Comparison of ENCODE assay signal across 7 mouse cellular contexts in the genomic region with DNA sequence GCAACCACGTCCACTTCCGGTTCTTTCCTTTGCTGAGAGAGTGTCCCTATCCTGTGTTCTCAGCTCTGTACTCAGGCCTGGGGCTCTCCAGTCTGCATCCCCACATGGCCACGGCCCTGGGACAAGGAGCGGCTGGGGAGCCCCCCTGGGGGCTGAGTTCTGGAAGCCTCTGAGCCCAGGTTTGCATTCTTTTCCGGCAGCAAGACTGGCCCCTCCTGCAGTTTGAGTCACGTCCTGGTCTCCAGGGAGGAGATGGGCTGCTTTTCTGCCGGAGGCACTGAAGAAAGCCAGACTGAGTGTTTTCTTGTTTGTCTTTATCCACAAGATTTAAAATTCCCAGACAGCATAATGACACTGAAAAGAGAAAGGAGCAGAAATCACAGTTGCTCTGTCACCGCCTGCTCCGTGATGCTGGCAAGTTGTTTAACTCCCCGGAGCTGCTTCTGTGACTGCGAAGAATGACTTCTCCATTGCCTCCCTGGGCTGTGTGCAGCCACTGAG.
A peak's percentile ranks its signal among the peaks of the same experiment; 100 is the strongest.
DNase-seq lines count a peak whose midpoint lies in the region; ATAC-seq and TF ChIP-seq lines count a peak whose summit lies in the region.

No protein-coding gene starts in this region.

- TF ChIP-seq CTCF in hindbrain, postnatal 0 days (IDR thresholded peaks at IDR 0.05; ENCODE audit: low read depth), result no peak

- H3K9me3 ChIP-seq in hindbrain, postnatal 0 days (ENCODE audit: low read length), result no peaks in the 10 kb centered on the region
- H3K9me3 ChIP-seq in stomach, embryonic 15.5 days, result no peaks in the 10 kb centered on the region

- WGBS in hindbrain, postnatal 0 days, result 22% methylated on average over 11 of the region's 11 CpGs
- 21% methylated on average over 11 of the region's 11 CpGs for WGBS in stomach, embryonic 15.5 days

- no peaks in the 10 kb centered on the region for H3K36me3 ChIP-seq in hindbrain, postnatal 0 days (ENCODE audit: insufficient read depth, low read length)
- H3K36me3 ChIP-seq in stomach, embryonic 15.5 days, result no peaks in the 10 kb centered on the region

- H3K27me3 ChIP-seq in hindbrain, postnatal 0 days (ENCODE audit: insufficient read depth, low read length), result no peaks in the 10 kb centered on the region
- H3K27me3 ChIP-seq in stomach, embryonic 15.5 days (replicated peaks), result no peaks in the 10 kb centered on the region

- peaks cover 10% of the 10 kb centered on the region; the same call in 1 of the 2 replicates for H3K4me1 ChIP-seq in hindbrain, postnatal 0 days (ENCODE audit: insufficient read depth, low read length)
- H3K4me1 ChIP-seq in stomach, embryonic 15.5 days, result peaks cover 22% of the 10 kb centered on the region

- H3K9ac ChIP-seq in hindbrain, postnatal 0 days (replicated peaks; ENCODE audit: low read length), result 0 out of 2 replicates have a peak overlapping the region, but pooled peaks have one; percentile 14
- H3K9ac ChIP-seq in stomach, embryonic 15.5 days, result no peak overlapping the region

- DNase-seq in ES-CJ7 (ENCODE audit: low read depth, low spot score) (peak; percentile 34), R1 (ENCODE audit: low read depth, low spot score) (peak; percentile 82)
- peak; percentile 32 for DNase-seq in gastrocnemius, postnatal 10 days
- DNase-seq in hindbrain, postnatal 0 days (ENCODE audit: low spot score), result peak; percentile 43
- no peak for DNase-seq in c-Kit-positive CD71-positive TER-119-positive erythroid progenitor cells, embryonic 14.5 days (ENCODE audit: low spot score)
- DNase-seq in urinary bladder, adult 2 months (ENCODE audit: low spot score), result no peak

- peak overlapping the region; percentile 34 for H3K4me2 ChIP-seq in hindbrain, postnatal 0 days (ENCODE audit: low read depth, low read length)
- no peak overlapping the region for H3K4me2 ChIP-seq in stomach, embryonic 15.5 days

- H3K4me3 ChIP-seq in hindbrain, postnatal 0 days (ENCODE audit: low read length), result no peak overlapping the region
- H3K4me3 ChIP-seq in stomach, embryonic 15.5 days (replicated peaks), result no peak overlapping the region

- no peak overlapping the region for H3K27ac ChIP-seq in hindbrain, postnatal 0 days
- peak overlapping the region; percentile 58 for H3K27ac ChIP-seq in stomach, embryonic 15.5 days

- no peak for ATAC-seq in hindbrain, postnatal 0 days
- no peak for ATAC-seq in stomach, embryonic 15.5 days (ENCODE audit: insufficient read depth, low FRiP score, low read depth)

Comparison
In these comparisons a context has a peak if more than half of its experiments do, and no peak if none do; other contexts are left out.
1. DNase-seq: peak in ES-CJ7 (single experiment), R1 (single experiment), gastrocnemius, postnatal 10 days (single experiment) and hindbrain, postnatal 0 days (single experiment); none in c-Kit-positive CD71-positive TER-119-positive erythroid progenitor cells, embryonic 14.5 days (single experiment) and urinary bladder, adult 2 months (single experiment).